Mouse (Mus musculus) embryonic facial prominence, embryonic 15.5 days (tissue): ENCODE measurements at regions not wholly inside any gene's neighbourhood (a gene's known extent, or its start where the extent isn't known, plus 50 kb on each side); places are given as distances from the start of the nearest gene placed in this dataset.
"Not testable (repeated sequence)": the region's sequence is repeated elsewhere in the genome, so short reads cannot be mapped to it uniquely, and the experiment has no call there.

Experiments used
- ATAC-seq: fragments of 200-750 bp; cut with Nextera tagmentation; 2 replicates; pipeline ENCODE4 v1.8.0; 2017; ENCODE audit warnings: low read depth, moderate TSS enrichment; ENCODE audit not compliant: insufficient number of reproducible peaks, low FRiP score, low TSS enrichment
- H3K27ac ChIP-seq: fragments of 300-500 bp; sonication (generic); replicated peaks from 2 replicates; pipeline ENCODE4 v1.5.1; 2015; ENCODE audit warnings: mild to moderate bottlenecking, inconsistent platforms
- H3K27me3 ChIP-seq: fragments of 300-500 bp; sonication (generic); 2 replicates; pipeline ENCODE4 v1.6.1; 2015; ENCODE audit warnings: inconsistent platforms
- H3K36me3 ChIP-seq: fragments of 300-500 bp; sonication (generic); 2 replicates; pipeline ENCODE4 v1.6.1; 2015; ENCODE audit warnings: mild to moderate bottlenecking, inconsistent platforms
- H3K4me1 ChIP-seq: fragments of 300-500 bp; sonication (generic); 2 replicates; pipeline ENCODE4 v1.6.1; 2015; ENCODE audit warnings: inconsistent platforms
- H3K4me2 ChIP-seq: fragments of 300-500 bp; sonication (generic); replicated peaks from 2 replicates; pipeline ENCODE4 v1.6.1; 2015; ENCODE audit warnings: mild to moderate bottlenecking, inconsistent platforms
- H3K4me3 ChIP-seq: fragments of 300-500 bp; sonication (generic); replicated peaks from 2 replicates; pipeline ENCODE4 v1.5.1; 2015; ENCODE audit warnings: mild to moderate bottlenecking, inconsistent platforms
- H3K9ac ChIP-seq: fragments of 300-500 bp; sonication (generic); 2 replicates; pipeline ENCODE4 v1.6.1; 2015; ENCODE audit warnings: inconsistent platforms
- H3K9me3 ChIP-seq: fragments of 300-500 bp; sonication (generic); replicated peaks from 2 replicates; pipeline ENCODE4 v1.6.1; 2016; ENCODE audit warnings: inconsistent platforms
- WGBS: fragments of 180-500 bp; shearing (Covaris S2); methylation state at CpG from one replicate; pipeline ENCODE4 v1.1.7; 2015; 5-methylcytosine and 5-hydroxymethylcytosine counted together

- H3K27me3 ChIP-seq, result no peaks in the 10 kb centered on the region
- no peaks in the 10 kb centered on the region for H3K4me1 ChIP-seq
- no peak overlapping the region for H3K4me2 ChIP-seq
- H3K27ac ChIP-seq, result no peak overlapping the region
- no peak for ATAC-seq
- WGBS, result 87% methylated on average over 3 of the region's 3 CpGs
- H3K4me3 ChIP-seq, result no peak overlapping the region
- H3K9ac ChIP-seq, result no peak overlapping the region
- H3K9me3 ChIP-seq, result no peaks in the 10 kb centered on the region
- H3K36me3 ChIP-seq, result no peaks in the 10 kb centered on the region
These were observed 74.3 kb upstream of the Immp2l start for GRCm38 (mm10) chr12:40949580-40949979.

- H3K4me1 ChIP-seq, result no peaks in the 10 kb centered on the region
- no peak overlapping the region for H3K4me2 ChIP-seq
- H3K4me3 ChIP-seq, result no peak overlapping the region
- no peaks in the 10 kb centered on the region for H3K9me3 ChIP-seq
- no peaks in the 10 kb centered on the region for H3K36me3 ChIP-seq
- WGBS, result 71% methylated on average over 3 of the region's 3 CpGs
- no peaks in the 10 kb centered on the region for H3K27me3 ChIP-seq
- no peak for ATAC-seq
- no peak overlapping the region for H3K9ac ChIP-seq
- no peak overlapping the region for H3K27ac ChIP-seq
These were observed 65.4 kb upstream of the Immp2l start for GRCm38 (mm10) chr12:40958536-40958935.

- Histone ChIP-seq H3K4me1 (no peaks in the 10 kb centered on the region), H3K9ac (no peak overlapping the region), H3K27me3 (no peaks in the 10 kb centered on the region), H3K9me3 (no peaks in the 10 kb centered on the region), H3K4me2 (no peak overlapping the region), H3K36me3 (no peaks in the 10 kb centered on the region), H3K4me3 (no peak overlapping the region), H3K27ac (no peak overlapping the region)
- WGBS, result 53% methylated on average over 2 of the region's 2 CpGs
- ATAC-seq, result no peak
These were observed 58.9 kb upstream of the Immp2l start for GRCm38 (mm10) chr12:40964996-40965395.

GRCm38 (mm10) chr12:40966308-40966707, 57.6 kb upstream of the Immp2l start:
- H3K4me3 ChIP-seq, result no peak overlapping the region
- no peak for ATAC-seq
- H3K4me2 ChIP-seq, result no peak overlapping the region
- no peaks in the 10 kb centered on the region for H3K36me3 ChIP-seq
- WGBS, result 90% methylated on average over 2 of the region's 2 CpGs
- H3K9me3 ChIP-seq, result no peaks in the 10 kb centered on the region
- no peaks in the 10 kb centered on the region for H3K27me3 ChIP-seq
- no peaks in the 10 kb centered on the region for H3K4me1 ChIP-seq
- no peak overlapping the region for H3K27ac ChIP-seq
- no peak overlapping the region for H3K9ac ChIP-seq

- 88% methylated on average over 6 of the region's 6 CpGs for WGBS
- H3K9ac ChIP-seq, H3K4me1 ChIP-seq, H3K36me3 ChIP-seq, H3K9me3 ChIP-seq, H3K27me3 ChIP-seq, H3K4me3 ChIP-seq, H3K27ac ChIP-seq, ATAC-seq, H3K4me2 ChIP-seq: not testable (repeated sequence)
These were observed 57.2 kb upstream of the Immp2l start for GRCm38 (mm10) chr12:40966723-40967122.

GRCm38 (mm10) chr12:40972844-40973243, 51.0 kb upstream of the Immp2l start:
- Histone ChIP-seq H3K36me3 (no peaks in the 10 kb centered on the region), H3K27me3 (no peaks in the 10 kb centered on the region), H3K9ac (no peak overlapping the region), H3K9me3 (no peaks in the 10 kb centered on the region), H3K4me1 (no peaks in the 10 kb centered on the region), H3K27ac (no peak overlapping the region), H3K4me2 (no peak overlapping the region), H3K4me3 (no peak overlapping the region)
- WGBS, result 77% methylated on average over 3 of the region's 3 CpGs
- no peak for ATAC-seq
